Mouse (Mus musculus): ENCODE measurements around the gene Rbm8a2.

Rbm8a2 gene

DNA sequence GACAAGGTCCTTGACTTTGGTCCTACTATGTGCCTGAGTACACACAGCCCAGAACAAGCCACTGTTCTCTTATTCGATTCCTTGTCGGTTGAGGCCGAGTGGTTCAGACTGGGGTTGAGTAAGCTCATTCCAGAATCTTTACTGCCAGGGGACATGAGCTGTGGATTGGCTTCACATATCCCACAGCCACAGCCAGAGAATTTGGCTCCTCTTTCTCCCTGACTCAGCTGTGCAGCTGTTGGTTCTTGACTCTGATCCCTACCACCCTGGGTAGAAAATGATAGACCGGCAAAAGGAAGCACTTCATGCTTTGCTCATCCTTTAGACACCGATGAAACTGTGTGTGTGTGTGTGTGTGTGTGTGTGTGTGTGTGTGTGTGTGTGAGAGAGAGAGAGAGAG, 47.5 kb downstream of the Rbm8a2 start:
- DNase-seq (ENCODE audit: low spot score), result no peak
